Mouse (Mus musculus): Measurements from ENCODE around the gene Hoxb6. TPM values are rescaled to one million over a fixed set of nuclear protein-coding genes. Genes with fewer than 3 reads are reported as not detected.

Gene Hoxb6
- not detected for total RNA-seq (2023)

GRCm38 (mm10) chr11:96291681-96292564, at the start of gene Hoxb6:
Gene Hoxb6 (plus strand): TSS chr11:96292476.

DNA sequence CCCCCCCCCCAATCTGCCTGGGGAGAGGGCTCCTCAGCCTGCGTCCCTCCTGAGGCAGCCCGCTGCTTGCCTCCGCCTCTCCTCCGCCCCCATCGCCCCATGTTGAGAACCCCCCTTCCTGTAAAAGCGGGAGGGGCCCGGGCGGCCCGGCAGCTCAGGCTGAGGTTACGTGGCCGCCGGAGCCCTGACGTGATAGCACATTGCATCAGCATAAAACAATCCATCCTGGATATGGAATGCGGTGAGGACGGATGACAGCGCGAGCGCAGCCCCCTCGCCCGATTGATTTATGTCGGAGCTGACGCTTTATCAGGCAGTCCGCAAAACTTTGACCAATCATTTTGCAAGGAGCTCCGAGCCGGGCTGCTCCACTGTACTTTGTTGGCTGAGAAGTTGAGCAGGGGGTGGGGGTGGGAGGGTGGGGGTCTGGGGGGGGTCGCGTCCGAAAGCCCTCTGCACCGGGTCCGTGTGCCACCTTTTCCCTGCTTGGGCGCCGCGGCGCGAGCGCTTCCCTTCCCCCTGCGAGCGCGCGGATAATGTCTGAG, 21.2 kb upstream of the Hoxb6 start, which contains the start of gene Hoxb9:
TSS of gene Hoxb9 (plus strand) at position 462 of the 545 bp plus-strand sequence.

GRCm38 (mm10) chr11:96281855-96282570, 10.3 kb upstream of the Hoxb6 start, which contains the start of gene Hoxb8:
Gene Hoxb8 (plus strand): TSS chr11:96281905.

DNA sequence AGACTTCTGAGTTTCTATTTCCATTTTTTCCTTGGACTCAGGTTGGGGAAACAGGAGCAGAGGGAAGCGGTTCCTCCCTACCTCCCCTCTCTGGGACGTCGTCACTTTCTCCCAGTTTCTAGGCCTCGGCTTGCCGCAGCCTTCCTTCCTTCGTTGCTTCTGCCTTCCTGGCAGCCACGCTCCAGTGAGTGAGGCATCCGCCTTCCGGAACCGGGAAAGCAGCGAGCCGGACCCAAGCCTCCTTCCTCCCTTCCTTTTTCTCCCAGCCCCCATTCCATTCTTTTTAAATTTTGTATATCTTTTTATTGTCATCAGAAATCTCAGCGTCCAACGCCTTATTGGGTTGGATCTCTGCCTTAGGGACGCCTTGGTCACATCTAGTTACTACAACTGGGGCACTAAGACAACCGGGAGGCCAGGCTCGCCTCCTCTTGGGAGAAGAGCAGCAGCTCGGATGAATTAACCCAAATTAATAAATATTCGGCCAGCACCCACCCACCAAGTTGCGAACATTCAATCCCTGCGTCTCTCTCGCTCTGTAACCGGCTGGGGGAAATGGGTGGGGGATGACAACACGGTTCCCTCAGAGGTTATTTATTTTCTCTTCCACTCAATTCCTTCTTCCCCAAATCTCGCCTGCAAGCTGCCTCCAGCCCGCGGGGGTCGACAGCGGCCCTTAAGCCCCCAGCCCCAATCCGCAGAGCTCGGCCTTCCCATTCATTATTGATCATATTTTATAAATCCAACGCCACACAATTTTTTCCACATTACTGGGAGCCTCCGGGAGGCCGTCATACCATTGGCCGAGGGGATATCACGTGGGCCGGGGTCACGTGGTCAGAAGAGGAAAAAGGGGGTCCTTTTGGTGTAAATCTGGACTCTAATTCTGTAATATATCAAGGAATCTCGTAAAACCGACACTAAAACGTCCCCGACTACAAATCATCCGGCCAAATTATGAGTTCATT, 6.2 kb upstream of the Hoxb6 start, which contains the start of gene Hoxb7:
TSS of gene Hoxb7 (plus strand) at position 853 of the 968 bp plus-strand sequence.

GRCm38 (mm10) chr11:96303151-96304099, 11.1 kb downstream of the Hoxb6 start, which contains the start of gene Hoxb5:
Gene Hoxb5 (plus strand): TSS chr11:96303336.

DNA sequence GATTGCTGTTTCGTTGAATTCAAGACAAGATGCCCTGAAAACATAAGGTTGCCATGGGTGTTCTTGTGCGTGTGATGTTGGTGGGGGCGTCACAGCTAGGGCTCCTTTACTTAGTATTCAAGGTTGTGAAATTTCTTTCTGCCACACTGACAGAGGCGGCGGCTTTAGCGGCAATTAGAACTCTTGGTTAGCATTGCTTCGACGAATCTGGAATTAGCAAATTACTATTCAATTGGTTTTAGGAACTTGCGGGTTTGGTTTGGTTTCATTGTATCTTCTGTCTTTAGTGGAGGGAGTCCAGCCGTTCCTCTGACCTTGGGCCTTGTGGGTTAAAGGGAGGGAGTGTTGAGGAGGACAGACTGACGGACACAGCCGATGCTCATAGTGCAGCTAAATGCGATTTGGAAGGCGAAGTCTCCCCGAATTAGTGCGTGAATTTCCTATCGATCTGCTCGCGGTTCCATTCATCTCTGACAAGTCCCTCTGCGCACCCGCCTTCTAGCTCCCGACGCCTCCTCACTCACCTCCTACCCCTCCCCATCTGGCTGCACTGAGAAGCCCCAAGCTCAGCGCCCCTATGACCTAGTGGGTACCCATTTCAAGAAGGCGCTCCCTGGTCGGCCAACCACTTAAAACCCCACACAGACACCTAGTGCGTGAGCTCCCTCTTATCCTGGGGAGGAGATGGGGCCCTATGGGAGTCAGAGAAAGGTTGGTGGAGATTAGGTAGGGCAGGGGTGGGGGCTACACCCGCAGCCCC, 25.5 kb downstream of the Hoxb6 start, which contains the start of gene Hoxb4:
TSS of gene Hoxb4 (plus strand) at position 660 of the 760 bp plus-strand sequence.

GRCm38 (mm10) chr11:96323154-96323553, 30.9 kb downstream of the Hoxb6 start, which contains the start of gene Hoxb3:
Gene Hoxb3 (plus strand): TSS chr11:96323326.

GRCm38 (mm10) chr11:96350341-96350624, 58.0 kb downstream of the Hoxb6 start, which contains the start of gene Hoxb2:
Gene Hoxb2 (plus strand): TSS chr11:96350525.

Other genes with a start within 250 kb of the Hoxb6 start
- gene Ube2z, start 227.1 kb upstream of the Hoxb6 start, total RNA-seq (2023), result 10 to 100 TPM; 51.4 to 52.6 TPM
- 10 to 100 TPM; 92.9 to 94.3 TPM for gene Atp5g1, start 216.8 kb upstream of the Hoxb6 start, total RNA-seq (2023)
- gene Calcoco2, start 180.5 kb upstream of the Hoxb6 start, total RNA-seq (2023), result not detected
- gene Ttll6, start 158.7 kb upstream of the Hoxb6 start, total RNA-seq (2023), result not detected
- not detected for gene Hoxb13, start 98.2 kb upstream of the Hoxb6 start, total RNA-seq (2023)
- not detected for gene Hoxb9, start 21.0 kb upstream of the Hoxb6 start, total RNA-seq (2023)
- gene Hoxb8, start 10.6 kb upstream of the Hoxb6 start, total RNA-seq (2023), result not detected
- gene Hoxb7, start 5.9 kb upstream of the Hoxb6 start, total RNA-seq (2023), result not detected
- not detected for gene Hoxb5, start 10.9 kb downstream of the Hoxb6 start, total RNA-seq (2023)
- gene Hoxb4, start 25.8 kb downstream of the Hoxb6 start, total RNA-seq (2023), result 1 to 10 TPM; 2.6 to 3.6 TPM
- under 1 TPM; 0.38 to 0.98 TPM for gene Hoxb3, start 30.9 kb downstream of the Hoxb6 start, total RNA-seq (2023)
- gene Hoxb2, start 58.0 kb downstream of the Hoxb6 start, total RNA-seq (2023), result not detected
- gene Hoxb1, start 73.3 kb downstream of the Hoxb6 start, total RNA-seq (2023), result not detected
- 1 to 10 TPM; 3.5 to 4.5 TPM for gene Skap1, start 172.1 kb downstream of the Hoxb6 start, total RNA-seq (2023)